Mouse (Mus musculus) liver, embryonic 11.5 days (tissue): Measurements from ENCODE around the gene Cdc7. TPM values are rescaled to one million over a fixed set of nuclear protein-coding genes. Genes with fewer than 3 reads are reported as not detected.

ENCODE experiments used
- ATAC-seq: fragments of 200-750 bp; cut with Nextera tagmentation; replicated peaks from 2 replicates; pipeline ENCODE4 v1.8.0; 2017; ENCODE audit warnings: moderate number of reproducible peaks, mild to moderate bottlenecking, moderate TSS enrichment, moderate library complexity; ENCODE audit not compliant: low FRiP score
- DNase-seq: peaks from one replicate; pipeline ENCODE4 v3.0.0-alpha.2; 2017; ENCODE audit warnings: low spot score
- H3K27ac ChIP-seq: fragments of 300-500 bp; sonication (generic); 2 replicates; pipeline ENCODE4 v1.5.1; 2014; ENCODE audit warnings: mild to moderate bottlenecking, low read depth, low read length, control low read depth
- H3K27me3 ChIP-seq: fragments of 300-500 bp; sonication (generic); replicated peaks from 2 replicates; pipeline ENCODE4 v1.6.1; 2014; ENCODE audit warnings: low read length, mixed read lengths; ENCODE audit not compliant: control insufficient read depth, insufficient read depth
- H3K36me3 ChIP-seq: fragments of 300-500 bp; sonication (generic); 2 replicates; pipeline ENCODE4 v1.6.1; 2014; ENCODE audit warnings: mild to moderate bottlenecking, low read length, moderate library complexity, mixed read lengths; ENCODE audit not compliant: control insufficient read depth, insufficient read depth
- H3K4me1 ChIP-seq: fragments of 300-500 bp; sonication (generic); replicated peaks from 2 replicates; pipeline ENCODE4 v1.6.1; 2014; ENCODE audit warnings: low read length, mixed read lengths; ENCODE audit not compliant: control insufficient read depth, insufficient read depth
- H3K4me2 ChIP-seq: fragments of 300-500 bp; sonication (generic); 2 replicates; pipeline ENCODE4 v1.6.1; 2014; ENCODE audit warnings: mild to moderate bottlenecking, control low read depth, moderate library complexity
- H3K4me3 ChIP-seq: fragments of 300-500 bp; sonication (generic); 2 replicates; pipeline ENCODE4 v1.5.1; 2014; ENCODE audit warnings: low read depth, low read length, control low read depth
- H3K9ac ChIP-seq: fragments of 300-500 bp; sonication (generic); 2 replicates; pipeline ENCODE4 v1.6.1; 2014; ENCODE audit warnings: low read depth, low read length, control low read depth
- H3K9me3 ChIP-seq: fragments of 300-500 bp; sonication (generic); 2 replicates; pipeline ENCODE4 v1.6.1; 2016; ENCODE audit warnings: low read length, inconsistent platforms, mixed read lengths; ENCODE audit not compliant: control insufficient read depth
- WGBS: fragments of 180-500 bp; shearing (Covaris S2); extraction: QIAGEN DNeasy Blood & Tissue Kit; methylation state at CpG from one replicate; pipeline ENCODE4 v1.1.7; 2014; 5-methylcytosine and 5-hydroxymethylcytosine counted together
- polyA plus RNA-seq: library from polyadenylated mRNA; unstranded; fragments of >200 nt; fragmentation: Nextera tagmentation; extraction: Ambion mirVana; gene quantifications from 2 replicates; pipeline ENCODE4 v1.2.1, GENCODE M21; 2014

Gene Cdc7
- polyA plus RNA-seq, 1 experiment from 2014 or later = 55.0 TPM

- H3K9me3 ChIP-seq = no peaks in the 10 kb centered on the region
- no peaks in the 10 kb centered on the region for H3K36me3 ChIP-seq
- no peak overlapping the region for H3K4me3 ChIP-seq
- H3K27ac ChIP-seq = no peak overlapping the region
- ATAC-seq (no peak), DNase-seq (no peak)
- WGBS = 62% methylated on average over 11 of the region's 11 CpGs
- H3K9ac ChIP-seq = no peak overlapping the region
- H3K27me3 ChIP-seq = no peaks in the 10 kb centered on the region; the same call in 1 of the 2 replicates
- H3K4me2 ChIP-seq = no peak overlapping the region
- H3K4me1 ChIP-seq = peaks cover 6% of the 10 kb centered on the region
Observed at GRCm38 (mm10) chr5:107001396-107002090, 37.4 kb downstream of the Cdc7 start.

GRCm38 (mm10) chr5:107002091-107002416 is 37.9 kb downstream of the Cdc7 start:
- no peak overlapping the region for H3K9ac ChIP-seq
- ATAC-seq (no peak), DNase-seq (no peak)
- no peak overlapping the region for H3K4me2 ChIP-seq
- H3K27me3 ChIP-seq = no peaks in the 10 kb centered on the region; the same call in 1 of the 2 replicates
- peaks cover 6% of the 10 kb centered on the region for H3K4me1 ChIP-seq
- no peaks in the 10 kb centered on the region for H3K9me3 ChIP-seq
- no peak overlapping the region for H3K4me3 ChIP-seq
- no peak overlapping the region for H3K27ac ChIP-seq
- H3K36me3 ChIP-seq = no peaks in the 10 kb centered on the region
- 44% methylated on average over 5 of the region's 5 CpGs for WGBS

- Histone ChIP-seq H3K4me2 (no peak overlapping the region), H3K4me1 (peaks cover 5% of the 10 kb centered on the region), H3K4me3 (no peak overlapping the region), H3K9ac (no peak overlapping the region), H3K27me3 (no peaks in the 10 kb centered on the region), H3K9me3 (no peaks in the 10 kb centered on the region), H3K36me3 (no peaks in the 10 kb centered on the region), H3K27ac (no peak overlapping the region)
- WGBS = 97% methylated on average over 3 of the region's 3 CpGs
- no peak for ATAC-seq
- DNase-seq = peak; percentile 14
Observed at GRCm38 (mm10) chr5:107009721-107010120, 45.6 kb downstream of the Cdc7 start.

GRCm38 (mm10) chr5:107010300-107010699 is 46.2 kb downstream of the Cdc7 start:
- DNase-seq = peak; percentile 22
- peaks cover 11% of the 10 kb centered on the region for H3K4me1 ChIP-seq
- no peak overlapping the region for H3K4me3 ChIP-seq
- H3K36me3 ChIP-seq = no peaks in the 10 kb centered on the region
- 48% methylated on average over 3 of the region's 3 CpGs for WGBS
- no peak overlapping the region for H3K27ac ChIP-seq
- no peaks in the 10 kb centered on the region for H3K9me3 ChIP-seq
- no peaks in the 10 kb centered on the region for H3K27me3 ChIP-seq
- no peak for ATAC-seq
- H3K9ac ChIP-seq = no peak overlapping the region
- no peak overlapping the region for H3K4me2 ChIP-seq

GRCm38 (mm10) chr5:107011316-107012029 is 47.4 kb downstream of the Cdc7 start:
- H3K4me1 ChIP-seq = peaks cover 20% of the 10 kb centered on the region
- H3K9me3 ChIP-seq = no peaks in the 10 kb centered on the region
- no peaks in the 10 kb centered on the region for H3K36me3 ChIP-seq
- 65% methylated on average over 7 of the region's 7 CpGs for WGBS
- H3K4me3 ChIP-seq = no peak overlapping the region
- DNase-seq = peak; percentile 14
- no peak overlapping the region for H3K4me2 ChIP-seq
- H3K27ac ChIP-seq = no peak overlapping the region
- no peak for ATAC-seq
- H3K9ac ChIP-seq = no peak overlapping the region
- H3K27me3 ChIP-seq = no peaks in the 10 kb centered on the region

GRCm38 (mm10) chr5:107012030-107012715 is 48.1 kb downstream of the Cdc7 start:
- Histone ChIP-seq H3K4me1 (peaks cover 20% of the 10 kb centered on the region), H3K36me3 (no peaks in the 10 kb centered on the region), H3K4me2 (no peak overlapping the region), H3K9ac (no peak overlapping the region), H3K9me3 (no peaks in the 10 kb centered on the region), H3K27ac (0 out of 2 replicates have a peak overlapping the region, but pooled peaks have one; percentile 26), H3K4me3 (no peak overlapping the region), H3K27me3 (no peaks in the 10 kb centered on the region)
- peak; percentile 32 for DNase-seq
- ATAC-seq = no peak
- 46% methylated on average over 11 of the region's 11 CpGs for WGBS

- H3K27ac ChIP-seq = no peak overlapping the region
- ATAC-seq = no peak
- peaks cover 20% of the 10 kb centered on the region for H3K4me1 ChIP-seq
- peak; percentile 27 for DNase-seq
- no peak overlapping the region for H3K4me2 ChIP-seq
- H3K9me3 ChIP-seq = no peaks in the 10 kb centered on the region
- no peak overlapping the region for H3K4me3 ChIP-seq
- H3K27me3 ChIP-seq = no peaks in the 10 kb centered on the region
- H3K9ac ChIP-seq = no peak overlapping the region
- 80% methylated on average over 2 of the region's 2 CpGs for WGBS
- H3K36me3 ChIP-seq = no peaks in the 10 kb centered on the region
Observed at GRCm38 (mm10) chr5:107013393-107013792, 49.3 kb downstream of the Cdc7 start.

GRCm38 (mm10) chr5:107014146-107014545 is 50.0 kb downstream of the Cdc7 start:
- Histone ChIP-seq H3K36me3 (no peaks in the 10 kb centered on the region), H3K4me1 (peaks cover 20% of the 10 kb centered on the region), H3K27me3 (no peaks in the 10 kb centered on the region), H3K27ac (no peak overlapping the region), H3K9me3 (no peaks in the 10 kb centered on the region), H3K4me2 (no peak overlapping the region), H3K4me3 (no peak overlapping the region), H3K9ac (no peak overlapping the region)
- ATAC-seq (no peak), DNase-seq (peak; percentile 22)
- WGBS = 80% methylated on average over 7 of the region's 7 CpGs
